Mouse (Mus musculus): ENCODE data around the gene Lrrc10. TPM values are rescaled to one million over a fixed set of nuclear protein-coding genes. Genes with fewer than 3 reads are reported as not detected.

Gene Lrrc10
- polyA plus RNA-seq (2016; fragmentation: Nextera tagmentation; extraction: Ambion mirVana), result not detected in 2 replicates

DNA sequence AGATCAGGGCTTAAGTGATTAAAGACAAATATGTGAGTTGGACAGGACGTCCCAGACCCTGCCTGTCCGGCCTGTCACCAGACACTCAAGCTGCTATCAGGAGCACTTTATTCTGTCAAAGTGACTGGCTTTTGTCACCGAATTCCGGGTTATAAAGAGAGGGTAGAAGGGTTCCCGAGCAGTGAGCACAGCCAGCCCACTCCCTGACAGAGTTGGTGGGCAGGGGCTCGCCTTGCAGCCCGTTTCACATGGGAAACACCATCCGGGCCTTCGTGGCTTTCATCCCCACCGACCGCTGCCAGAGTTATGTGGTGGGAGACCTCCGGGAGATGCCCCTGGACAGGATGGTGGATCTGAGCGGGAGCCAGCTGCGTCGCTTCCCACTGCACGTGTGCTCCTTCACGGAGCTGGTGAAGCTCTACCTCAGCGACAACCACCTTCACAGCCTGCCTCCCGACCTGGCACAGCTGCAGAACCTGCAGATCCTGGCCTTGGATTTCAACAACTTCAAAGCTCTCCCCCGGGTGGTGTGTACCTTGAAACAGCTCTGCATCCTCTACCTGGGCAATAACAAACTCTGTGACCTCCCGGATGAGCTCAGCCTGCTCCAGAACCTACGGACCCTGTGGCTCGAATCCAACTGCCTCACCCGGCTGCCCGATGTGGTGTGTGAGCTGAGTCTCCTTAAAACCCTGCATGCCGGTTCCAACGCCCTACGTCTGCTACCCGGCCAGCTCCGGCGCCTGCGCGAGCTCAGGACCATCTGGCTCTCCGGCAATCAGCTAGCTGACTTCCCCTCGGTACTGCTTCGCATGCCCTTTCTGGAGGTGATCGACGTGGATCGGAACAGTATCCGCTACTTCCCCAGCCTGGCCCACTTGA is at the start of gene Lrrc10:
TSS of gene Lrrc10 (plus strand) at position 167 of the 882 bp plus-strand sequence.
- peak within 1 kb of the TSS; percentile 21 for H3K4me2 ChIP-seq
- peaks cover 7% of the 10 kb centered on the region for H3K4me1 ChIP-seq
- no peak within 1 kb of the TSS for H3K4me3 ChIP-seq (replicated peaks)
- no peaks in the 10 kb centered on the region for H3K9me3 ChIP-seq
- H3K36me3 ChIP-seq (replicated peaks), result peaks cover 23% of the 10 kb centered on the region
- H3K27ac ChIP-seq, result no peak within 1 kb of the TSS
- 57% methylated on average over 40 of the region's 40 CpGs for WGBS
- H3K9ac ChIP-seq, result no peak within 1 kb of the TSS
- H3K27me3 ChIP-seq, result no peaks in the 10 kb centered on the region
- no peak for ATAC-seq (ENCODE audit: low FRiP score)

- peaks cover 3% of the 10 kb centered on the region; the same call in 1 of the 2 replicates for H3K27me3 ChIP-seq
- H3K9me3 ChIP-seq, result no peaks in the 10 kb centered on the region
- no peak overlapping the region for H3K4me3 ChIP-seq (replicated peaks)
- H3K4me1 ChIP-seq, result no peaks in the 10 kb centered on the region
- H3K27ac ChIP-seq, result no peak overlapping the region
- H3K4me2 ChIP-seq, result no peak overlapping the region
- H3K9ac ChIP-seq, result no peak overlapping the region
- no peaks in the 10 kb centered on the region for H3K36me3 ChIP-seq (replicated peaks)
- no peak for ATAC-seq (ENCODE audit: low FRiP score)
- WGBS, result 66% methylated on average over 6 of the region's 6 CpGs
Observed at GRCm38 (mm10) chr10:116995584-116996235, 49.4 kb upstream of the Lrrc10 start.

- no peak for ATAC-seq (ENCODE audit: low FRiP score)
- WGBS, result 76% methylated on average over 6 of the region's 6 CpGs
- peaks cover 3% of the 10 kb centered on the region; the same call in 1 of the 2 replicates for H3K27me3 ChIP-seq
- no peaks in the 10 kb centered on the region for H3K9me3 ChIP-seq
- no peak overlapping the region for H3K27ac ChIP-seq
- H3K36me3 ChIP-seq (replicated peaks), result no peaks in the 10 kb centered on the region
- no peaks in the 10 kb centered on the region for H3K4me1 ChIP-seq
- H3K4me2 ChIP-seq, result no peak overlapping the region
- no peak overlapping the region for H3K4me3 ChIP-seq (replicated peaks)
- no peak overlapping the region for H3K9ac ChIP-seq
Observed at GRCm38 (mm10) chr10:116996236-116996600, 48.9 kb upstream of the Lrrc10 start.

DNA sequence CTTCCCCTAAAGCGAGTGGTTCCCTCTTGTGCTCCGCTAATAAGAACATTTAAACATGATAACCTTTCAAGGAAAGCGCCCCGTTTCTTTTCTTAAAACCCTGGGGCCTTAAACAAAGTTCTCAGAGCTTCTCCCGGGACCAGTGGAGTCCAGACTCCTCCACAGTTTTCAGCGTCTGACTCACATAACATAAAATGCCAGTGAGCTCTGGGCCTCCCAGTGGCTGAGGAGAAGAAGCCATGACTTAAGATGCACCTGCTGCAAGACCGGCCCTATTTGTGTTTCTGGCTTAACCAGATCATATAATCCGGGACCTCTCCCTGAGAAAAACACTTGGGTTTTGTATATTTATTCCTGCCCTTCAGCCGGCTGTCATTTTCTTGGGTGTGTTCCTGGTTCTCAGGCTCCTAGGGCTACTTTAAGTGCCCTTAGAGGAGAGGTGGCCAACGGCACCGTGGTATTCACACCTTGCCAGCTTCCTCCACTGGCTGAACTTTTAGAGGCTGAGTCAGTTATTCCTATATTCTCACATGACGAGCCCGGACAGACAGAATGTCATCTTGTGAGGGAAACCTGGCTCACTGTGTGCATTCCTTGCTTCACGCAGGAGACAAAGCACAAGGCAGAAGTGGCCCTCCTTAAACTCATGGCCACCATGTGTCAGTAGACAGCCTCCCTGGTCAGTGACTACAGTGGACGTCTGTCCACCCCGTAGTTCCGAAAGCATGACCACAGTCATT is 46.3 kb upstream of the Lrrc10 start:
- H3K4me1 ChIP-seq, result no peaks in the 10 kb centered on the region
- H3K4me3 ChIP-seq (replicated peaks), result no peak overlapping the region
- no peaks in the 10 kb centered on the region for H3K36me3 ChIP-seq (replicated peaks)
- no peaks in the 10 kb centered on the region for H3K27me3 ChIP-seq
- H3K27ac ChIP-seq, result no peak overlapping the region
- no peak overlapping the region for H3K4me2 ChIP-seq
- 88% methylated on average over 17 of the region's 17 CpGs for WGBS
- H3K9ac ChIP-seq, result no peak overlapping the region
- ATAC-seq (ENCODE audit: low FRiP score), result no peak
- H3K9me3 ChIP-seq, result no peaks in the 10 kb centered on the region

DNA sequence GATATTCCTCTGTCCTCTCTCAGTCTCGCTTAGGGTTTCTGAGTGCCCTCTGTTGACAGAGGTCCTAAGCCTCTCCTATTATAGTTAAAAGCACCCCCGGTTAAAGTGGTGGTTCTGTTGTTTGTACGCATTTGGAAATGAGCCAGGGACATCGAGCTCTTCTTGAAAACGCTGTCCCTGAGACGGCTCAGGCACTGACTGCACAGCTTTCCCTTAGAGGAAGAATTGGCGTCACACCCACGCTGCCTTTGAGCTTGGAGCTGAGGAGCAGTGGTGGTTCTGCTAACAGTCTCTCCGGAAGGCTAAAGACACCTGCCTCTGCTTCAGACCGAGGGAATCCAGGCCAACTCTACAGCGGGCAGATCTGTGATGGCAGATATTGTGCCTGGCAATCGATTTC is 44.2 kb upstream of the Lrrc10 start:
- no peaks in the 10 kb centered on the region for H3K4me1 ChIP-seq
- WGBS, result 71% methylated on average over 12 of the region's 12 CpGs
- no peak for ATAC-seq (ENCODE audit: low FRiP score)
- H3K4me3 ChIP-seq (replicated peaks), result no peak overlapping the region
- no peak overlapping the region for H3K9ac ChIP-seq
- no peaks in the 10 kb centered on the region for H3K9me3 ChIP-seq
- no peak overlapping the region for H3K27ac ChIP-seq
- no peaks in the 10 kb centered on the region for H3K36me3 ChIP-seq (replicated peaks)
- no peak overlapping the region for H3K4me2 ChIP-seq
- H3K27me3 ChIP-seq, result no peaks in the 10 kb centered on the region

GRCm38 (mm10) chr10:117004695-117005094 is 40.4 kb upstream of the Lrrc10 start:
- no peak overlapping the region for H3K27ac ChIP-seq
- H3K4me1 ChIP-seq, result no peaks in the 10 kb centered on the region
- 78% methylated on average over 5 of the region's 5 CpGs for WGBS
- no peaks in the 10 kb centered on the region for H3K9me3 ChIP-seq
- H3K9ac ChIP-seq, result no peak overlapping the region
- no peak for ATAC-seq (ENCODE audit: low FRiP score)
- H3K4me2 ChIP-seq, result no peak overlapping the region
- no peaks in the 10 kb centered on the region for H3K27me3 ChIP-seq
- H3K4me3 ChIP-seq (replicated peaks), result no peak overlapping the region
- no peaks in the 10 kb centered on the region for H3K36me3 ChIP-seq (replicated peaks)

DNA sequence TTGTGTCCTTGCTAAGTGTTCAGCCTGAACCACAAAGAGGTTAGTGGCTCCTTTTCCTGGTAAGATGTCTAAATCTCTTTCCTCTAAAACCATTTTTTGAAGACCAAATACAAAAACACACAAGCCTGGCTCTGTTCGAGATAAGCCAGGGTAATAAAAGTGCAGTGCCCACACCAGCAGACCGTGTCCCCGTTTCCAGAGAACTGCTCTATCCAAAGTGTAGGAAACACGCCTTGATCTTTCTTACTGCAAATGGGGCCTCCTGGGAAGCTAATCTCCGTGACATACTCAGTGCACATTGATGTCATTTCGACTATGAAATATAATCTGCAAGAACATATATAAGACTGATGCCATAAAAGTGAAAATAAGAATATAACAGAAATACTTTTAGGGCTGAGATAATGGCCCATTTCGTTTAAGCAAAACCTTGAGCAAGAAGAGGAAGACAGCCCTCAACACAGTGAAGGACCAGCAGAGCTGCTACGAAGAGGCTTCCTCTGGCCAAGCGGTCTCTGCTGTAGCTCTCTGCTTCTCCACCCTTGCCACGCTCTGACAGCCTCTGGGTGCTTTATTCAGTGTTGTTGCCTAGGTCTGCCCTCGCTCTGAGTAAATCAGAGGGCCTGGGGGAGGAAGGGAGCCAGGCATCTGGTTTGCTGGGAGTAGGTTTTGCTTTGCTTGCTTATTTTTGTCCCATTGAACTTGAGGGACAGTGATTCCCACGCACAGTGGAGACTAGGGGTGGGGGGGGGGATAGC is 39.3 kb upstream of the Lrrc10 start:
- ATAC-seq (ENCODE audit: low FRiP score), result no peak

DNA sequence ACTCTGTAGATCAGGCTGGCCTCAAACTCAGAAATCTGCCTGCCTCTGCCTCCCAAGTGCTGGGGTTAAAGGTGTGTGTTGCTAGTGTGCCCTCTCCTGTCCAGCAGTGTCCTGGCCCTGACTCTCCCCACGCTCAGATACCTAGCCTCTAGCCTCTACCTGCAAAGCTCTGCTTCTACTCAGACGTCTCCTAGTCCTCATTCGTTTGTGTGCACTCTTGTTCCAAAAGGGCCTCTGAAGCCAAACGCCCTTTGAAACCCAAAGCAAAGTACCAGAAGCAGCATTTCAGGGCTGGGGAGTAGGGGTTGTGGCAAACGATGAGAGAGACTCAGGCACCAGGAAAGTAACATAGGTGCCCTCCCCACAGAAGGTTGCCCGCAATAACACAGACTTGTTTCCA is 35.5 kb upstream of the Lrrc10 start:
- Histone ChIP-seq H3K36me3 (replicated peaks) (no peaks in the 10 kb centered on the region), H3K27me3 (no peaks in the 10 kb centered on the region), H3K9me3 (no peaks in the 10 kb centered on the region), H3K9ac (no peak overlapping the region), H3K4me3 (replicated peaks) (no peak overlapping the region), H3K4me2 (no peak overlapping the region), H3K27ac (no peak overlapping the region), H3K4me1 (peaks cover 6% of the 10 kb centered on the region; the same call in 1 of the 2 replicates)
- 89% methylated on average over 6 of the region's 6 CpGs for WGBS
- no peak for ATAC-seq (ENCODE audit: low FRiP score)

More for the DNA sequence above, 39.3 kb upstream of the Lrrc10 start:
- no peaks in the 10 kb centered on the region for H3K36me3 ChIP-seq (replicated peaks)
- H3K27ac ChIP-seq, result no peak overlapping the region
- H3K9ac ChIP-seq, result no peak overlapping the region
- H3K27me3 ChIP-seq, result no peaks in the 10 kb centered on the region
- no peak overlapping the region for H3K4me2 ChIP-seq
- H3K4me1 ChIP-seq, result no peaks in the 10 kb centered on the region
- H3K4me3 ChIP-seq (replicated peaks), result no peak overlapping the region
- no peaks in the 10 kb centered on the region for H3K9me3 ChIP-seq
- 83% methylated on average over 12 of the region's 12 CpGs for WGBS

DNA sequence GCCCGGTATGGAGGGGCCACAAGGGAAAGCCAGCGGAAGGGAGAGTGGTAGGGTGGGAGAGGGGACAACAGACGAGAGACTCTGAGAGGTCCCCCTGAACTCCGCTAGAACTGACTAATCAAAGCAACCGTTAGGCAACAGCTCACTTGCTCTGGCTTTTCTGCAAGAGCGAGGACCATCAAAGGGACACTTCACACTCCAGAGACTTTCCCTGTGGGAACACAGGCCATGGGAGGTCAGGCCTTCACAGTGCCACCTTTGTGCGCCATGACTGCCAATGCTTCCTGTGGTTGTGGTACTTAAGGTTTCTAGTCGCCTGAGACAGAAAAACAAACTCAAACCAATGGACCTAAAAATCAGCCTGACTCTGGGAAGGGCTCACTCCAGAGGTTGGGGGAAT is 34.1 kb upstream of the Lrrc10 start:
- 48% methylated on average over 8 of the region's 8 CpGs for WGBS
- Histone ChIP-seq H3K4me3 (replicated peaks) (no peak overlapping the region), H3K36me3 (replicated peaks) (no peaks in the 10 kb centered on the region), H3K4me1 (peaks cover 8% of the 10 kb centered on the region; the same call in 1 of the 2 replicates), H3K4me2 (no peak overlapping the region), H3K9me3 (no peaks in the 10 kb centered on the region), H3K27ac (no peak overlapping the region), H3K9ac (no peak overlapping the region), H3K27me3 (no peaks in the 10 kb centered on the region)
- ATAC-seq (ENCODE audit: low FRiP score), result no peak

- peak; percentile 60; the same call in 1 of the 2 replicates for ATAC-seq (ENCODE audit: low FRiP score)
- no peaks in the 10 kb centered on the region for H3K9me3 ChIP-seq
- H3K4me2 ChIP-seq, result no peak overlapping the region
- H3K27me3 ChIP-seq, result no peaks in the 10 kb centered on the region
- H3K4me3 ChIP-seq (replicated peaks), result no peak overlapping the region
- H3K4me1 ChIP-seq, result peaks cover 16% of the 10 kb centered on the region
- no peak overlapping the region for H3K9ac ChIP-seq
- H3K36me3 ChIP-seq (replicated peaks), result no peaks in the 10 kb centered on the region
- 41% methylated on average over 12 of the region's 12 CpGs for WGBS
- H3K27ac ChIP-seq, result no peak overlapping the region
Observed at GRCm38 (mm10) chr10:117013689-117014390, 31.3 kb upstream of the Lrrc10 start.

DNA sequence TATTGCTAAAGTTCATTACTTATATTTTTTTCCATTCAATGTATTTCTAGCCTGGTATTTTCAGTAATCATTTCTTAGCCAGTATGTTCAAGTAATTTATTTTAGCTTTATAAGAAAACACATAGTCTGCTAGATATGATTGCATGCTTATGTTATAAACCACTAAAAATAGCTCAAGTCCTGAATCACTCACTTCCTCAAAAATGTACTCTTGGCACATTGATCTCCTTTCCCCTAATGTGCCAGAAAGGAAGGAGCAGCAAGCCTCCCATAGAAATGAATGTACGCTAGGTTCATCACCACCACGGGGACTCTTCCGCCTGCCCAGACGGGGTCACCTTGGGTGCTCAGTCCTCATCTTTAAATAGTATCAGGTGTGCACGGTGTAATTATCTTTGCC is 30.6 kb upstream of the Lrrc10 start:
- Histone ChIP-seq H3K36me3 (replicated peaks) (no peaks in the 10 kb centered on the region), H3K9ac (no peak overlapping the region), H3K4me1 (peaks cover 17% of the 10 kb centered on the region), H3K9me3 (no peaks in the 10 kb centered on the region), H3K27ac (no peak overlapping the region), H3K27me3 (no peaks in the 10 kb centered on the region), H3K4me3 (replicated peaks) (no peak overlapping the region), H3K4me2 (no peak overlapping the region)
- no peak for ATAC-seq (ENCODE audit: low FRiP score)
- WGBS, result 94% methylated on average over 5 of the region's 5 CpGs

All from forebrain, embryonic 12.5 days (tissue).